Mouse (Mus musculus) embryonic facial prominence, embryonic 15.5 days (tissue): Measurements from ENCODE around the gene Tnc. TPM values are rescaled to one million over a fixed set of nuclear protein-coding genes. Genes with fewer than 3 reads are reported as not detected.
"Not testable (repeated sequence)": the region's sequence is repeated elsewhere in the genome, so short reads cannot be mapped to it uniquely, and the experiment has no call there.

ENCODE experiments used
- ATAC-seq: fragments of 200-750 bp; cut with Nextera tagmentation; 2 replicates; pipeline ENCODE4 v1.8.0; 2017; ENCODE audit warnings: low read depth, moderate TSS enrichment; ENCODE audit not compliant: insufficient number of reproducible peaks, low FRiP score, low TSS enrichment
- H3K27ac ChIP-seq: fragments of 300-500 bp; sonication (generic); replicated peaks from 2 replicates; pipeline ENCODE4 v1.5.1; 2015; ENCODE audit warnings: mild to moderate bottlenecking, inconsistent platforms
- H3K27me3 ChIP-seq: fragments of 300-500 bp; sonication (generic); 2 replicates; pipeline ENCODE4 v1.6.1; 2015; ENCODE audit warnings: inconsistent platforms
- H3K36me3 ChIP-seq: fragments of 300-500 bp; sonication (generic); 2 replicates; pipeline ENCODE4 v1.6.1; 2015; ENCODE audit warnings: mild to moderate bottlenecking, inconsistent platforms
- H3K4me1 ChIP-seq: fragments of 300-500 bp; sonication (generic); 2 replicates; pipeline ENCODE4 v1.6.1; 2015; ENCODE audit warnings: inconsistent platforms
- H3K4me2 ChIP-seq: fragments of 300-500 bp; sonication (generic); replicated peaks from 2 replicates; pipeline ENCODE4 v1.6.1; 2015; ENCODE audit warnings: mild to moderate bottlenecking, inconsistent platforms
- H3K4me3 ChIP-seq: fragments of 300-500 bp; sonication (generic); replicated peaks from 2 replicates; pipeline ENCODE4 v1.5.1; 2015; ENCODE audit warnings: mild to moderate bottlenecking, inconsistent platforms
- H3K9ac ChIP-seq: fragments of 300-500 bp; sonication (generic); 2 replicates; pipeline ENCODE4 v1.6.1; 2015; ENCODE audit warnings: inconsistent platforms
- H3K9me3 ChIP-seq: fragments of 300-500 bp; sonication (generic); replicated peaks from 2 replicates; pipeline ENCODE4 v1.6.1; 2016; ENCODE audit warnings: inconsistent platforms
- WGBS: fragments of 180-500 bp; shearing (Covaris S2); methylation state at CpG from one replicate; pipeline ENCODE4 v1.1.7; 2015; 5-methylcytosine and 5-hydroxymethylcytosine counted together
- polyA plus RNA-seq: library from polyadenylated mRNA; unstranded; fragments of >200 nt; fragmentation: Nextera tagmentation; extraction: Ambion mirVana; gene quantifications from 2 replicates; pipeline ENCODE4 v1.2.1, GENCODE M21; 2015

Tnc gene
- polyA plus RNA-seq, 1 experiment from 2014 or later = 63.5 TPM

DNA sequence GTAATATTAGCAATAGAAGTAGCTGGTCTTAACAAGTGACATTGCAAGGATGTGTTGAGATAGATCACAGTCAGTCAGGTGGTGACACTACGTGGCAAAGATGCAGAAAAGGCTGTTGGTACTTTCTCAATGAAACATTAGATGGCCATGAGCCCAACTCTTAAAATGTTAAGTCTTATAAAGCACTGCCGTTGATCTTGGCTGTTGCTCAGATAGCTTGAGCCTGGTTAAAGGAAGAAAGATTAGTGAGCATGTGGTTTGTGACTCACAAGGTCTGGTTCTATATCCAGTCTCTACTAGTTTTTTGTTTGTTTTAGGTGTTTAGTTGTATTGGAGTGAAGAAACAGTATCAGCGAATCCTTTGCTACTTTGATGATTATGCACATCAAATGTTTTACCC is 76.9 kb downstream of the Tnc start:
- no peak overlapping the region for H3K4me2 ChIP-seq
- no peak overlapping the region for H3K4me3 ChIP-seq
- 87% methylated on average over 3 of the region's 3 CpGs for WGBS
- H3K9me3 ChIP-seq = no peaks in the 10 kb centered on the region
- no peak overlapping the region for H3K27ac ChIP-seq
- no peaks in the 10 kb centered on the region for H3K27me3 ChIP-seq
- no peak overlapping the region for H3K9ac ChIP-seq
- H3K4me1 ChIP-seq = no peaks in the 10 kb centered on the region
- H3K36me3 ChIP-seq = peaks cover 28% of the 10 kb centered on the region
- ATAC-seq = no peak

GRCm38 (mm10) chr4:63963410-63963809 is 83.4 kb downstream of the Tnc start:
- H3K4me1 ChIP-seq = no peaks in the 10 kb centered on the region
- H3K4me2 ChIP-seq = no peak overlapping the region
- no peak for ATAC-seq
- H3K36me3 ChIP-seq = peaks cover 26% of the 10 kb centered on the region; the same call in 1 of the 2 replicates
- H3K27me3 ChIP-seq = no peaks in the 10 kb centered on the region
- WGBS = 62% methylated on average over 1 of the region's 1 CpGs
- H3K9ac ChIP-seq = no peak overlapping the region
- no peak overlapping the region for H3K27ac ChIP-seq
- no peaks in the 10 kb centered on the region for H3K9me3 ChIP-seq
- no peak overlapping the region for H3K4me3 ChIP-seq

GRCm38 (mm10) chr4:63961858-63962468 is 84.9 kb downstream of the Tnc start:
- Histone ChIP-seq H3K27me3 (no peaks in the 10 kb centered on the region), H3K4me1 (no peaks in the 10 kb centered on the region), H3K4me3 (no peak overlapping the region), H3K36me3 (peaks cover 21% of the 10 kb centered on the region; the same call in 1 of the 2 replicates), H3K4me2 (no peak overlapping the region), H3K9me3 (no peaks in the 10 kb centered on the region), H3K9ac (no peak overlapping the region), H3K27ac (no peak overlapping the region)
- 91% methylated on average over 5 of the region's 5 CpGs for WGBS
- ATAC-seq = no peak

- peaks cover 8% of the 10 kb centered on the region; the same call in 1 of the 2 replicates for H3K36me3 ChIP-seq
- no peaks in the 10 kb centered on the region for H3K4me1 ChIP-seq
- no peaks in the 10 kb centered on the region for H3K27me3 ChIP-seq
- H3K9me3 ChIP-seq = no peaks in the 10 kb centered on the region
- H3K9ac ChIP-seq = no peak overlapping the region
- no peak overlapping the region for H3K4me3 ChIP-seq
- no peak for ATAC-seq
- H3K27ac ChIP-seq = peak overlapping the region; percentile 51
- WGBS = 45% methylated on average over 4 of the region's 4 CpGs
- H3K4me2 ChIP-seq = no peak overlapping the region
Measured at GRCm38 (mm10) chr4:63958601-63959000, 88.2 kb downstream of the Tnc start.

- no peak overlapping the region for H3K4me2 ChIP-seq
- WGBS = 79% methylated on average over 9 of the region's 9 CpGs
- H3K36me3 ChIP-seq = no peaks in the 10 kb centered on the region
- no peaks in the 10 kb centered on the region for H3K9me3 ChIP-seq
- H3K27me3 ChIP-seq = no peaks in the 10 kb centered on the region
- ATAC-seq = no peak
- H3K4me1 ChIP-seq = no peaks in the 10 kb centered on the region
- no peak overlapping the region for H3K9ac ChIP-seq
- no peak overlapping the region for H3K4me3 ChIP-seq
- H3K27ac ChIP-seq = no peak overlapping the region
Measured at GRCm38 (mm10) chr4:63950054-63950453, 96.8 kb downstream of the Tnc start.

GRCm38 (mm10) chr4:63948688-63949073 is 98.1 kb downstream of the Tnc start:
- H3K4me3 ChIP-seq, H3K9ac ChIP-seq, H3K27ac ChIP-seq, H3K4me1 ChIP-seq, H3K27me3 ChIP-seq, H3K36me3 ChIP-seq, ATAC-seq, H3K9me3 ChIP-seq, H3K4me2 ChIP-seq: not testable (repeated sequence)
- 88% methylated on average over 5 of the region's 5 CpGs for WGBS

DNA sequence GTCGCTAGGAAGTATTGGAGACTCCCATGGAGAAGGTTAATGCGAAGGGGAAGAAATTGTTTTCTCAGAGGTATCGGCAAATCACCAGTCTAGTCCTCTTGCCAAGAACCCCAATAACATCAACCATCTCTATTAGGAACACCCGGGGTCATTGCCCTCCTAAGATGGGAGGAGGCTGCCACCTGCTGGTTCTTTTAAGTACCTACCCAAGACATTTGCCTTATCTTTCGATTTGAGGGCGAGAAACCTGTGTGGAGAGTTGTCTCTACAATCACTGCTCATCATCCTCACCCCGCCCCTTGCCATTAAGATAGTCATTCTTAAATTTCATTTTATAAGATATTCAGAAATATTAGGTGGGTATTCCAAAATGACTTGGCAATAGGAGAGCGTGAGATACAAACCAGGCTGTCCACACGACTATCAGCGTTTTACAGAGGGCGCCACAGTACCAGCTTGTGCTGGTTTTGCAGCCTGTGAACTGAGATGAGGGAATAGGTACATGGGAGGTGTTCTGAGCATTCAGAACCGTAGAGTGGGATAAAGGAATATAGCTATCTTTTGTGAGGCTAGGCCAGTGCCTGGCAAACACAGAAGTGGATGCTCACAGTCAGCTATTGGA is 98.6 kb downstream of the Tnc start:
- H3K4me3 ChIP-seq = 0 out of 2 replicates have a peak overlapping the region, but pooled peaks have one; percentile 11

GRCm38 (mm10) chr4:63943813-63944212 is 103.0 kb downstream of the Tnc start:
- H3K9ac ChIP-seq = no peak overlapping the region
- WGBS = 74% methylated on average over 5 of the region's 5 CpGs

More for the DNA sequence above, 98.6 kb downstream of the Tnc start:
- H3K27ac ChIP-seq = no peak overlapping the region
- H3K36me3 ChIP-seq = no peaks in the 10 kb centered on the region
- WGBS = 38% methylated on average over 12 of the region's 12 CpGs
- no peak overlapping the region for H3K4me2 ChIP-seq
- no peak for ATAC-seq
- no peak overlapping the region for H3K9ac ChIP-seq
- H3K9me3 ChIP-seq = no peaks in the 10 kb centered on the region
- no peaks in the 10 kb centered on the region for H3K4me1 ChIP-seq
- H3K27me3 ChIP-seq = no peaks in the 10 kb centered on the region

GRCm38 (mm10) chr4:63942875-63943274 is 103.9 kb downstream of the Tnc start:
- Histone ChIP-seq H3K4me3 (no peak overlapping the region), H3K4me2 (no peak overlapping the region), H3K27me3 (no peaks in the 10 kb centered on the region; the same call in 1 of the 2 replicates), H3K9me3 (no peaks in the 10 kb centered on the region), H3K27ac (no peak overlapping the region), H3K4me1 (no peaks in the 10 kb centered on the region), H3K9ac (no peak overlapping the region), H3K36me3 (no peaks in the 10 kb centered on the region)
- 85% methylated on average over 3 of the region's 3 CpGs for WGBS
- no peak for ATAC-seq

More at GRCm38 (mm10) chr4:63943813-63944212, 103.0 kb downstream of the Tnc start:
- no peak for ATAC-seq
- Histone ChIP-seq H3K36me3 (no peaks in the 10 kb centered on the region), H3K27ac (no peak overlapping the region), H3K4me3 (no peak overlapping the region), H3K4me1 (no peaks in the 10 kb centered on the region), H3K4me2 (no peak overlapping the region), H3K9me3 (no peaks in the 10 kb centered on the region), H3K27me3 (no peaks in the 10 kb centered on the region; the same call in 1 of the 2 replicates)

DNA sequence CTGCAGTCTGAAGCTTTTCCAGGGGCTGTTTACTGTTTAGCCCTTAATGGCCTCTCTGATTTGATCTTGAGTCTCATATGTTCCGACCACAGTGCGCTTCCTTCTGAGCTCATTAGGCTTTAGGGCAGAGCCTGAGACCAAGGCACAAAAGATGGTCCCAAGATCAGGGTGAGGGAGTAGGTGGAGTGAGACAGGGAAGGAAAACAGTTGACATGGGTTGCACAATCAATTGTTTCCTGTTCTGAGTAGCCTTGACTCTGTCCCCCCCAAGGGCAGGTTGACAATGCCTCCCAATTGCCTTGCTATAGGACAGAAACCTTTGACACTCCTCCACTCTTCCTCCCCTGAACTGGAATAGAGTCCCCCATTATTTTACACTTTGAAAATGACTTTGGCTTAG is 105.4 kb downstream of the Tnc start:
- Histone ChIP-seq H3K9me3 (no peaks in the 10 kb centered on the region), H3K9ac (no peak overlapping the region), H3K4me2 (no peak overlapping the region), H3K4me1 (no peaks in the 10 kb centered on the region), H3K27ac (no peak overlapping the region), H3K36me3 (no peaks in the 10 kb centered on the region), H3K27me3 (no peaks in the 10 kb centered on the region; the same call in 1 of the 2 replicates), H3K4me3 (no peak overlapping the region)
- no peak for ATAC-seq
- WGBS = 89% methylated on average over 2 of the region's 2 CpGs

- no peak overlapping the region for H3K4me3 ChIP-seq
- H3K9me3 ChIP-seq = no peaks in the 10 kb centered on the region
- H3K27ac ChIP-seq = no peak overlapping the region
- 77% methylated on average over 3 of the region's 3 CpGs for WGBS
- H3K4me1 ChIP-seq = no peaks in the 10 kb centered on the region
- no peak overlapping the region for H3K4me2 ChIP-seq
- no peak for ATAC-seq
- H3K36me3 ChIP-seq = no peaks in the 10 kb centered on the region
- no peaks in the 10 kb centered on the region; the same call in 1 of the 2 replicates for H3K27me3 ChIP-seq
- H3K9ac ChIP-seq = no peak overlapping the region
Measured at GRCm38 (mm10) chr4:63939428-63939827, 107.4 kb downstream of the Tnc start.

- 84% methylated on average over 4 of the region's 4 CpGs for WGBS
- Histone ChIP-seq H3K27me3 (no peaks in the 10 kb centered on the region; the same call in 1 of the 2 replicates), H3K4me2 (no peak overlapping the region), H3K4me3 (no peak overlapping the region), H3K27ac (no peak overlapping the region), H3K9ac (no peak overlapping the region), H3K36me3 (no peaks in the 10 kb centered on the region), H3K4me1 (no peaks in the 10 kb centered on the region), H3K9me3 (no peaks in the 10 kb centered on the region)
- no peak for ATAC-seq
Measured at GRCm38 (mm10) chr4:63935960-63936359, 110.9 kb downstream of the Tnc start.
